Mouse (Mus musculus) lung, adult 2 months (tissue): ENCODE results near the gene Sipa1l3. TPM values are rescaled to one million over a fixed set of nuclear protein-coding genes. Genes with fewer than 3 reads are reported as not detected.

ENCODE experiments used
- DNase-seq: peaks from one replicate; pipeline ENCODE4 v3.0.0; 2022
- H3K4me1 ChIP-seq: fragments of 200-500 bp; 2 replicates; pipeline ENCODE4 v1.6.1; 2011; ENCODE audit warnings: low read length; ENCODE audit not compliant: control insufficient read depth, insufficient read depth
- H3K4me3 ChIP-seq: fragments of 200-500 bp; replicated peaks from 2 replicates; pipeline ENCODE3; 2011; ENCODE audit warnings: low read depth, mild to moderate bottlenecking, control low read depth, low read length; ENCODE audit errors: extremely low read depth
- CTCF ChIP-seq: fragments of 200-500 bp; IDR thresholded peaks from 2 replicates; pipeline ENCODE4 v1.5.1; 2011; ENCODE audit warnings: mild to moderate bottlenecking, low read length, control low read depth; ENCODE audit not compliant: insufficient read depth
- POLR2A ChIP-seq: fragments of 200-500 bp; IDR thresholded peaks from 2 replicates; pipeline ENCODE4 v1.6.1; 2011; ENCODE audit warnings: low read depth, mild to moderate bottlenecking, control low read depth, low read length, borderline replicate concordance; ENCODE audit errors: extremely low read depth
- whole genome bisulfite sequencing: fragments of 180-500 bp; shearing (Covaris S2); methylation state at CpG from one replicate; pipeline ENCODE4 v1.1.7; 2018; 5-methylcytosine and 5-hydroxymethylcytosine counted together
- polyA plus RNA-seq: library from polyadenylated mRNA; depleted of rRNA; stranded (reverse); fragments of >200 nt; gene quantifications from 2 replicates; pipeline ENCODE4 v1.2.3, GENCODE M21; 2012

Sipa1l3 gene
- polyA plus RNA-seq, 1 experiment: 125 TPM

DNA sequence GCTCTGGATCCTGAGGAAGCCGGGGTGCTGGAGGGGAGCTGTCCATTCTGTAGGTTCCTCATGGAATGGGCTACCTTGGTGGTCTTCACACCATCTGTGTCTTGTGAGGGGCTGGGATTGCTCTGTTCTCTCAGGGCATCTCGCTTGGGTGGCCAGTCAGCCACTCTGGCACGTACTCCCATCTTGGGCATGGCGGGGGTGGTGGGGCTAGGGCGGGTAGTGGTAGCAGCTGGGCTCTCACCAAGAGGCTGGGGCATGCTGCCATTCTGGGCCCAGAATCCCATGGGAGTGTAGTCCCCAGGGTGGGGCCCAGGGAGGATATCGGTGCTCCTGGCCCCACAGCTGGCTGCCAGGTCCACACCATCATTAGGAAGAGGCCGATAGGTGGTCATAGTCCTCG is 118.0 kb downstream of the Sipa1l3 start:
- 91% methylated on average over 8 of the region's 8 CpGs for WGBS
- DNase-seq: no peak
- H3K4me3 ChIP-seq: no peak overlapping the region
- TF ChIP-seq POLR2A (no peak), CTCF (no peak)
- H3K4me1 ChIP-seq: no peaks in the 10 kb centered on the region; the same call in 1 of the 2 replicates

GRCm38 (mm10) chr7:29399056-29399455 is 119.4 kb downstream of the Sipa1l3 start:
- no peak for DNase-seq
- no peak for TF ChIP-seq POLR2A
- no peak for TF ChIP-seq CTCF
- no peak overlapping the region for H3K4me3 ChIP-seq
- 95% methylated on average over 9 of the region's 9 CpGs for WGBS
- H3K4me1 ChIP-seq: no peaks in the 10 kb centered on the region; the same call in 1 of the 2 replicates

- H3K4me1 ChIP-seq: peaks cover 5% of the 10 kb centered on the region
- no peak overlapping the region for H3K4me3 ChIP-seq
- 71% methylated on average over 3 of the region's 3 CpGs for WGBS
- no peak for TF ChIP-seq CTCF
- TF ChIP-seq POLR2A: no peak
- no peak for DNase-seq
Observed at GRCm38 (mm10) chr7:29397486-29397885, 121.0 kb downstream of the Sipa1l3 start.

GRCm38 (mm10) chr7:29396943-29397340 is 121.5 kb downstream of the Sipa1l3 start:
- Histone ChIP-seq H3K4me1 (peaks cover 11% of the 10 kb centered on the region), H3K4me3 (no peak overlapping the region)
- DNase-seq: no peak
- 78% methylated on average over 16 of the region's 16 CpGs for WGBS
- TF ChIP-seq POLR2A: no peak
- no peak for TF ChIP-seq CTCF

DNA sequence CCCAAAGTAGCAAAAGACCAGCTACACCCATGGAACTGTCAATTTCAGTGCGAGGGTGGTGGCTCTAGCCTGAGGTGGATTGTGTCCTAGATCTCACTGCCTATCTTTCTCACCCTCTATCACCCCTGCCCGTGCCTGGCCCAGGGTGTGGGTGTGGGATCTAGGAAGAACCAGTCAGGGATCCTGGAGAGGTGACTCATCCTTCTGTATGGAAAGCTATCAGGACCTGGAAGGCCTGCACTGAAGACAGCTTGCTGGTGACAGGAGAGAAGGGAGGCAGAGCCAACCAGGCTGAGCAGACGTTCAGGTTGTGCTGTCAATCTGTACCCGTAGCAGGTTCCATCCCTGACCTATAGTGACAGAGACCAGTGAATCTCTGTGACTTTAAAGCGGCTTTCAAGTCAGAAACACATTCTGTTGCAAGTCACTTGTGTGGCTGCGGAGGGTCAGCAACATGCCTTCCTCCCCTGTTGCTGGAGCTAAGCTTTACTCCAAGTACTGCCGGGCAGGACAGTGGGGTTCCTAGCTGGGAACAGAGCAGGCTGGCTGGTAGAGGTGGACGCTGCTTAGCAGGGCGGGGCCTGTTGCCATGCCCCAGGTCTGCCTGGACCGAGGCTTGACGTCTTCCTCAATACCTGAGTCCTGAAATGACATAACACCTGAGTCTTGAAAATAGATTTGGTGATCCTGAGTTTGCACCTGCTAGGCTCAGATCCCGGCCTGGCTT is 122.1 kb downstream of the Sipa1l3 start:
- Histone ChIP-seq H3K4me3 (no peak overlapping the region), H3K4me1 (peaks cover 11% of the 10 kb centered on the region)
- WGBS: 82% methylated on average over 12 of the region's 12 CpGs
- no peak for TF ChIP-seq POLR2A
- TF ChIP-seq CTCF: no peak
- DNase-seq: no peak

DNA sequence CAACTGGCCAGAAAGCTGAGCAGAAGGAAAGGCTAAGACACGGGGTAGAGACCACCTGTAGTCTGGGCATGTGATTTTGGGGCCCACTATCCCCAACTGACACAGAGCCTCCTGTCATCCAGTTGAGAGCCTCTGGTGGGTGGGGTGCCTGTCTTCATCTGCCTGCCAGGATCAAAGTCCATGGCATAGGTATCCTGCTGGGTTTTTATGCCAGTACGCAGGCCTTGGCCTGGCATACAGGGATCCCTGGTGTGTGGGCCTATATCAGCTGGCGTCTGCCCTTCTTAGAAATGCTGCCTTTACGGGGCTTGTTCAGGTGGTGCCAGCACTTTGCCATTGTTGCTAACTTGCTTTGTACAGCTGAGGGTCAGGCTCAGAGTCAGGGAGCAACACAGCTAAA is 123.3 kb downstream of the Sipa1l3 start:
- WGBS: 93% methylated on average over 4 of the region's 4 CpGs
- TF ChIP-seq POLR2A: no peak
- TF ChIP-seq CTCF: no peak
- Histone ChIP-seq H3K4me1 (peaks cover 11% of the 10 kb centered on the region), H3K4me3 (no peak overlapping the region)
- DNase-seq: no peak

- Histone ChIP-seq H3K4me3 (no peak overlapping the region), H3K4me1 (peaks cover 11% of the 10 kb centered on the region)
- 91% methylated on average over 10 of the region's 10 CpGs for WGBS
- DNase-seq: no peak
- no peak for TF ChIP-seq CTCF
- TF ChIP-seq POLR2A: no peak
Observed at GRCm38 (mm10) chr7:29393292-29393691, 125.1 kb downstream of the Sipa1l3 start.

- WGBS: 50% methylated on average over 3 of the region's 3 CpGs
- DNase-seq: no peak
- TF ChIP-seq POLR2A: no peak
- TF ChIP-seq CTCF: no peak
- H3K4me3 ChIP-seq: no peak overlapping the region
- peaks cover 11% of the 10 kb centered on the region for H3K4me1 ChIP-seq
Observed at GRCm38 (mm10) chr7:29392805-29393204, 125.6 kb downstream of the Sipa1l3 start.

- WGBS: 59% methylated on average over 25 of the region's 25 CpGs
Observed at GRCm38 (mm10) chr7:29391761-29392512, 126.5 kb downstream of the Sipa1l3 start.

DNA sequence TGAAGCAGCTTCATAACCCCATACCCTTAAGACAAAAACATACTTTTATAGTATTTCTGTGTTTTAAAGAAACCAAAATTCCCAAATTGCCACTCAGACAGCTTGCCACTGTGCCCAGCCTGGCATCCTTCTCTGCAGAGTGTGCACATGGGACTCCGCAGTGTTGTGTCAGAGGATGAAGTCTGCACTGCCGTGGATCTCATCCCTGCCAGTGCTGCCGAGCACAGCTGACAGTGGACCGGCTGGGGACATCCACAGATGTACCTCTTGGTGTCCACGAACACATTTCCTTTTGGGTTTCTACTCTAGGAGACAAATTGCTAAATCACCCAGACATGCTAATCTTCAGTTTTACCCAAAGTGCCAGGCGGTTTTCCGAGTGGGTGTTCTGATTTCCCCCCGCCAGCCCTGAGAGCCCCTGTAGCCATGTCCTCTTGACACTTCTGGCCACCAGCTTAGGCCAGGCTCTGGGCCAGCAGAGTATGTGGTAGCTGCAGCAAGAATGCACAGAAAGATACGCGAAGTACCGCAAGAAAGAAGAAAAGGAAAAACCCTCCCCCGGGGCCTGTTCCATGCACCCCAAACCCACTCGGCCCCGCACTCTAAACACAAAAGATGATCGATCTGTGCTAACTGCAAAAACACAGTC is 127.2 kb downstream of the Sipa1l3 start:
- no peak for TF ChIP-seq CTCF
- no peak for DNase-seq
- Histone ChIP-seq H3K4me3 (no peak overlapping the region), H3K4me1 (peaks cover 11% of the 10 kb centered on the region)
- WGBS: 68% methylated on average over 15 of the region's 15 CpGs

More at GRCm38 (mm10) chr7:29391761-29392512, 126.5 kb downstream of the Sipa1l3 start:
- H3K4me1 ChIP-seq: peaks cover 11% of the 10 kb centered on the region
- no peak overlapping the region for H3K4me3 ChIP-seq
- TF ChIP-seq POLR2A (no peak), CTCF (no peak)
- DNase-seq: peak; percentile 43
